Mouse (Mus musculus) megakaryocyte, adult 5-6 weeks (primary cell): ENCODE measurements around the gene Tktl2. TPM values are rescaled to one million over a fixed set of nuclear protein-coding genes. Genes with fewer than 3 reads are reported as not detected.

Source experiments
- ATAC-seq: 2 replicates; pipeline ENCODE4 v1.8.0; 2016; ENCODE audit warnings: mild to moderate bottlenecking, inconsistent platforms; ENCODE audit not compliant: poor library complexity, severe bottlenecking
- total RNA-seq, 2 experiments: library from RNA; stranded (forward) in 1 of 2; stranded (reverse) in 1 of 2; fragments of 153-499, 151-499 nt in 1 of 2; fragments of 221-1000, 200-1000 nt in 1 of 2; gene quantifications; 2 replicates each; pipeline versions ENCODE4 v1.2.3 to v1.2.4; 2015 to 2017

The Tktl2 gene
- total RNA-seq (2015) (0.04 TPM in 1 of 2 replicates, not detected in the other), total RNA-seq (2017) (not detected in 2 replicates)

GRCm38 (mm10) chr8:66511537-66511936, at the start of gene Tktl2:
Gene Tktl2, plus strand, starts transcription at chr8:66511756.
- ATAC-seq = no peak

DNA sequence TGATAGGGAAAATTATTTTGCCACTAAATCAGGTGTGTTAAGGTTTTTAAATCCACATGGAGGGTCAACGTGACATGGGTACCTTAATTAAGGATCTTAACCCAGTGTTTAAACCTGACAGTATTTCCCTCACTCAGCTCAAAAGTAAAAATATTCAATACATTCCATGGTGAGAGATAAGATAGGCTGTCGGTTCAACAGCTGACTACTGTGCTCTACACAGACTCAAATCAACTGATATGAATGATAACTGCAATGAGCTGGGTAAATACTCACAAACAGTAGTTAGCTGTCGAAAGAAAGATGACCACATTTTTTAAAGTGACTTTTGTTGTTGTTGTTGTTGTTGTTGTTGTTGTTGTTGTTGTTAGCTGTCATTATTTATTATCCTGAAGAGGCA, 41.7 kb upstream of the Tktl2 start:
- no peak for ATAC-seq

DNA sequence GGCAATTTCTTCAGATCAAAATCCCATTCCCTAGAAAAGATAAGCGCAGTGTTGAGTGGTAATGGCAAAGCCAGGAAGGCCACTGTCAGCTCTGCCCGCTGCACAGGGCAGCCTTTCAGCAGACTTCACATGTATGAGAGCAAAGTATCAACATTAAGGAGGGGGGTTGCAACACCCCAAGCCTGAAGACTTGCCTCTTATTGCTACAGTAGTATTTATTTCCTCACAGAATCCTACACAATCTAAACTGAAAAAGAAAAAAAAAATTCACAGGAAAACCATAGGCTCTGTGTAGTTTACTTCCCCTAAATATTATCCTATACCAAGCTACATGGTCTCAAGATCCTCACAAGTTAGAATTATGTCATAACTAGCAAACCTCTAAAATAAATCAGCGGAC, 34.7 kb upstream of the Tktl2 start:
- no peak for ATAC-seq

GRCm38 (mm10) chr8:66486084-66486763, 25.3 kb upstream of the Tktl2 start, which contains the start of gene Tma16:
Gene Tma16, minus strand, starts transcription at chr8:66486530.
- peak; percentile 92 for ATAC-seq

- no peak for ATAC-seq
These were observed 23.0 kb upstream of the Tktl2 start for GRCm38 (mm10) chr8:66488556-66488955.

- peak; percentile 82 for ATAC-seq
These were observed 20.9 kb upstream of the Tktl2 start for GRCm38 (mm10) chr8:66490624-66491023.

- ATAC-seq = no peak
These were observed 17.1 kb upstream of the Tktl2 start for GRCm38 (mm10) chr8:66494496-66494895.

GRCm38 (mm10) chr8:66495726-66496125, 15.8 kb upstream of the Tktl2 start:
- ATAC-seq = peak; percentile 90

- ATAC-seq = peak; percentile 78
These were observed 14.5 kb upstream of the Tktl2 start for GRCm38 (mm10) chr8:66496998-66497577.

DNA sequence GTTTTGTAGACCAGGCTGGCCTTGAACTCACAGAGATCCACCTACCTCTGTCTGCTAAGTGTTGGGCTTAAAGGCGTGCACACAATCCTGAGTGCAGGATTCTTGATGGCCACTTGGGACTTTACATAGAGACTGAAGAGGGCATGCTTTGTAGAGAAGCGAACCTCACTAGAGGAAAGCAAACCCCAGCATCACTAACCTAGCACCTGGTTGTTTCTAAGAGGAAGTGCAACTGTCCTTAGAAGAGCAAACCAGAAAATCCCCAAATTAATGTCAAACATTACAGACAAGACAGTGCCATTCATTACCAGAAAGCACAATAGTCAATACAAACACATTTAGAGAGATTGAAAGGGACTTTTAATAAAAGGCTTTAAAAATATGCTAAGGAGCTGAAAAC, 8.2 kb upstream of the Tktl2 start:
- ATAC-seq = no peak

DNA sequence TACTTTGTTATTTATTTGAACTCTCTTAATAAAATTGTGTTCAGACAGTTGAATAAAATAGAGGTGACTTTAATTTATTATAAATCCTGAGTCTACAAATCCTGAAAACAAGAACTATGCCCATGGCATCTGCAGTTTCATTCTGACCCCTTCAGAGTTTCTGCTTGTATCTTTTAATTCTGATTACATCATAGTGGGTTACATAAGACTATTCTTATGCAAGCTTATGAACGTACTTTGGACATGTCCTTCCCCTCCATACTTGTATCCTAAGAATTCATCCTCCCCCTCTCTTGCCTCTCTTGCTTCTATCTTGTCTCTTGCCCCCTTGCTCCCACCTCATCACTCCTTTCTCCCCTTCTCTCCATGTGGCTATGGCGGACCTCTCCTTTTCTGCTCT, 7.6 kb downstream of the Tktl2 start:
- ATAC-seq = no peak

- peak; percentile 40; the same call in 1 of the 2 replicates for ATAC-seq
These were observed 9.0 kb downstream of the Tktl2 start for GRCm38 (mm10) chr8:66520576-66520975.

DNA sequence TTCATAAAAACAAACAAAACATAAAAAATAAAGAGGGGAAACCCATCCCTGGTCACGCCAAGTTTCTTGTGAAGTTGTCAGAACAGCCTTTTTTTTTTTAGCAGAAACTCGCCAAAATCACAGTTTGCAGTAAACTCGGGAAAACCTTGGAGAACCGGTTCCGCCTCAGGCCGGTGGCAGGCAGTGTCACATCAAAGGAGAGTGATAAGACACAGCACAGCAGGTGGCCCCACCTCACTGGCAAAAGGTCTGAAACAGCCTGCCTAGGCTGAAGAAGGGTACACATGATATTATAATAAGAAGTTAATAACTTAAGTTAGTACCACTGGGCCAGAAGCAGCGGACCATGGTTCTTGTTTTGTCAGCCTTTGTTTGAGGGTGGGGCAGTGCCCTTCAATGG, 38.5 kb downstream of the Tktl2 start:
- ATAC-seq = no peak

Other genes starting within 250 kb of the Tktl2 start
- gene Tma16, start 25.2 kb upstream of the Tktl2 start, total RNA-seq (2015) = 4.0 and 4.2 TPM in 2 replicates
- 7.9 and 8.7 TPM in 2 replicates for gene Tma16, start 25.2 kb upstream of the Tktl2 start, total RNA-seq (2017)
- gene Npy5r, start 176.4 kb downstream of the Tktl2 start, total RNA-seq (2015) = not detected in 2 replicates
- not detected in 2 replicates for gene Npy5r, start 176.4 kb downstream of the Tktl2 start, total RNA-seq (2017)
- not detected in 2 replicates for gene Npy1r, start 185.4 kb downstream of the Tktl2 start, total RNA-seq (2015)
- not detected in 2 replicates for gene Npy1r, start 185.4 kb downstream of the Tktl2 start, total RNA-seq (2017)